Mouse (Mus musculus) kidney, embryonic 15.5 days (tissue): ENCODE results near the gene Hist1h2bh. TPM values are rescaled to one million over a fixed set of nuclear protein-coding genes. Genes with fewer than 3 reads are reported as not detected.

Experiments used
- microRNA-seq: library from miRNA; unstranded; fragments of <30 nt; microRNA quantifications from one replicate; pipeline ENCODE4, GENCODE M21; 2016
- polyA plus RNA-seq: library from polyadenylated mRNA; unstranded; fragments of >200 nt; fragmentation: Nextera tagmentation; extraction: Ambion mirVana; gene quantifications from 2 replicates; pipeline ENCODE4 v1.2.1, GENCODE M21; 2015

Gene Hist1h2bh
- polyA plus RNA-seq, 1 experiment from 2014 or later: 1.1 TPM

Small RNA genes within 50 kb of the gene (microRNA-seq; reads per million reads assigned to microRNA genes)
- not detected for gene Gm44297
- not detected for gene Gm44359
- not detected for gene Gm44394
- gene n-TStga1: 1.2 reads per million

Other genes starting within 250 kb of the Hist1h2bh start
- gene Zfp322a, start 174.2 kb downstream of the Hist1h2bh start, polyA plus RNA-seq: 48.8 and 48.9 TPM in 2 replicates
- 13.5 and 13.7 TPM in 2 replicates for gene Abt1, start 119.5 kb downstream of the Hist1h2bh start, polyA plus RNA-seq
- 0.08 and 0.12 TPM in 2 replicates for gene Btn1a1, start 77.5 kb downstream of the Hist1h2bh start, polyA plus RNA-seq
- 0.55 and 0.71 TPM in 2 replicates for gene Btn2a2, start 54.5 kb downstream of the Hist1h2bh start, polyA plus RNA-seq
- 7.5 and 7.8 TPM in 2 replicates for gene Hist1h4h, start 12.3 kb downstream of the Hist1h2bh start, polyA plus RNA-seq
- gene Hist1h2af, start 9.5 kb downstream of the Hist1h2bh start, polyA plus RNA-seq: 3.3 and 7.3 TPM in 2 replicates
- gene Hist1h3g, start 8.0 kb downstream of the Hist1h2bh start, polyA plus RNA-seq: 6.6 and 6.9 TPM in 2 replicates
- gene Hist1h3f, start 660 bp upstream of the Hist1h2bh start, polyA plus RNA-seq: 0.86 and 1.3 TPM in 2 replicates
- 0.96 and 1.3 TPM in 2 replicates for gene Hist1h4f, start 8.3 kb upstream of the Hist1h2bh start, polyA plus RNA-seq
- 0.66 and 0.67 TPM in 2 replicates for gene Hist1h1d, start 9.9 kb upstream of the Hist1h2bh start, polyA plus RNA-seq
- gene Hist1h3e, start 19.0 kb upstream of the Hist1h2bh start, polyA plus RNA-seq: 6.5 and 6.7 TPM in 2 replicates
- 84.7 and 118 TPM in 2 replicates for gene Hist1h2ae, start 27.8 kb upstream of the Hist1h2bh start, polyA plus RNA-seq
- gene Hist1h2bg, start 28.0 kb upstream of the Hist1h2bh start, polyA plus RNA-seq: 10.6 and 10.9 TPM in 2 replicates
- 6.0 and 6.9 TPM in 2 replicates for gene Hist1h2bf, start 30.8 kb upstream of the Hist1h2bh start, polyA plus RNA-seq
- gene Hist1h2ad, start 31.0 kb upstream of the Hist1h2bh start, polyA plus RNA-seq: 3.6 TPM in 2 replicates
- gene Hist1h3d, start 32.4 kb upstream of the Hist1h2bh start, polyA plus RNA-seq: 6.5 and 7.5 TPM in 2 replicates
- gene Hist1h4d, start 38.2 kb upstream of the Hist1h2bh start, polyA plus RNA-seq: 123 and 142 TPM in 2 replicates
- gene Hist1h2be, start 77.7 kb upstream of the Hist1h2bh start, polyA plus RNA-seq: 3.1 and 3.7 TPM in 2 replicates
- 19.7 and 21.1 TPM in 2 replicates for gene Hist1h1e, start 79.2 kb upstream of the Hist1h2bh start, polyA plus RNA-seq
- gene Hist1h2ac, start 140.6 kb upstream of the Hist1h2bh start, polyA plus RNA-seq: 1.3 and 1.5 TPM in 2 replicates
- gene Hist1h2bc, start 140.8 kb upstream of the Hist1h2bh start, polyA plus RNA-seq: 65.3 and 71.8 TPM in 2 replicates
- 0.31 TPM in 1 of 2 replicates, not detected in the other for gene Hist1h1t, start 152.4 kb upstream of the Hist1h2bh start, polyA plus RNA-seq
- gene Hist1h4c, start 155.1 kb upstream of the Hist1h2bh start, polyA plus RNA-seq: 7.5 and 8.5 TPM in 2 replicates
- gene Hfe, start 167.5 kb upstream of the Hist1h2bh start, polyA plus RNA-seq: 6.4 and 7.7 TPM in 2 replicates
- 24.1 and 27.2 TPM in 2 replicates for gene Hist1h1c, start 195.4 kb upstream of the Hist1h2bh start, polyA plus RNA-seq
- 12.6 and 13.5 TPM in 2 replicates for gene Hist1h3c, start 202.2 kb upstream of the Hist1h2bh start, polyA plus RNA-seq
- gene Hist1h2bb, start 203.3 kb upstream of the Hist1h2bh start, polyA plus RNA-seq: 3.8 and 4.5 TPM in 2 replicates
- 39.2 and 44.8 TPM in 2 replicates for gene Hist1h2ab, start 207.7 kb upstream of the Hist1h2bh start, polyA plus RNA-seq
- gene Hist1h3b, start 208.9 kb upstream of the Hist1h2bh start, polyA plus RNA-seq: 10.8 and 11.3 TPM in 2 replicates
- 5.4 and 6.4 TPM in 2 replicates for gene Hist1h4b, start 213.6 kb upstream of the Hist1h2bh start, polyA plus RNA-seq
- gene Hist1h4a, start 217.8 kb upstream of the Hist1h2bh start, polyA plus RNA-seq: 0.35 TPM in 1 of 2 replicates, not detected in the other
- gene Hist1h3a, start 219.0 kb upstream of the Hist1h2bh start, polyA plus RNA-seq: 8.0 and 9.4 TPM in 2 replicates
- 2.3 and 3.1 TPM in 2 replicates for gene Hist1h1a, start 220.3 kb upstream of the Hist1h2bh start, polyA plus RNA-seq
- not detected in 2 replicates for gene Trim38, start 226.5 kb upstream of the Hist1h2bh start, polyA plus RNA-seq